ENCODE assay signal across 9 mouse cellular contexts in genomic region chr13:80963591-80963940, GRCm38 (mm10).
A peak's percentile ranks its signal among the peaks of the same experiment; 100 is the strongest.
DNase-seq lines count a peak whose midpoint lies in the region; ATAC-seq lines count a peak whose summit lies in the region.
"Had no signal": no experiment of that assay in that cellular context is flagged by ENCODE, and none has a peak within 500 bp of the region (broad histone marks: within the 10 kb centered on the region; RNA-seq: fewer than 3 reads in every experiment).

No protein-coding gene starts in this region.

- 65% methylated on average over 11 of the region's 11 CpGs for WGBS in intestine, embryonic 16.5 days
- 55% methylated on average over 11 of the region's 11 CpGs for WGBS in stomach, embryonic 16.5 days

- no peaks in the 10 kb centered on the region for H3K9me3 ChIP-seq in intestine, embryonic 16.5 days (ENCODE audit: control insufficient read depth, low read length)
- no peaks in the 10 kb centered on the region for H3K9me3 ChIP-seq in stomach, embryonic 16.5 days (replicated peaks; ENCODE audit: control insufficient read depth, low read length)

- ATAC-seq in intestine, embryonic 16.5 days = no peak
- ATAC-seq in stomach, embryonic 16.5 days (ENCODE audit: insufficient read depth, low FRiP score) = no peak

- no peaks in the 10 kb centered on the region for H3K36me3 ChIP-seq in intestine, embryonic 16.5 days (ENCODE audit: control insufficient read depth, insufficient read depth, low read length)
- H3K36me3 ChIP-seq in stomach, embryonic 16.5 days (ENCODE audit: control insufficient read depth, insufficient read depth, low read length) = no peaks in the 10 kb centered on the region

- H3K4me1 ChIP-seq in intestine, embryonic 16.5 days (ENCODE audit: control insufficient read depth, insufficient read depth, low read length) = peaks cover 4% of the 10 kb centered on the region; the same call in 1 of the 2 replicates
- peaks cover 5% of the 10 kb centered on the region; the same call in 1 of the 2 replicates for H3K4me1 ChIP-seq in stomach, embryonic 16.5 days (ENCODE audit: control insufficient read depth, insufficient read depth, low read length)

- H3K4me3 ChIP-seq in intestine, embryonic 16.5 days (ENCODE audit: low read length) = peak overlapping the region; percentile 47
- peak overlapping the region; percentile 48 for H3K4me3 ChIP-seq in stomach, embryonic 16.5 days (replicated peaks; ENCODE audit: low read length)

- H3K27ac ChIP-seq in intestine, embryonic 16.5 days (ENCODE audit: low read length) = peak overlapping the region; percentile 86
- H3K27ac ChIP-seq in stomach, embryonic 16.5 days (ENCODE audit: low read length) = peak overlapping the region; percentile 90

- intact Hi-C loops in gastrocnemius, postnatal 14 days (cut with DNase I; ENCODE audit: low total_unique reads) = no loop called here
- intact Hi-C loops in gastrocnemius, postnatal 36 days (cut with DNase I) = loop anchor here (2.0 to 5.0 kb wide), 2 partner anchors 19 to 81 kb away; partner anchors contain the start of gene Arrdc3

- 0 out of 2 replicates have a peak overlapping the region, but pooled peaks have one; percentile 61 for H3K9ac ChIP-seq in intestine, embryonic 16.5 days (ENCODE audit: low read depth, low read length)
- H3K9ac ChIP-seq in stomach, embryonic 16.5 days (ENCODE audit: low read length) = peak overlapping the region; percentile 69

- DNase-seq in gastrocnemius, postnatal 14 days = peak; percentile 14
- DNase-seq in gastrocnemius, postnatal 36 days = no peak
- DNase-seq in right cerebral cortex, postnatal 25 days = peak; percentile 28
- no peak for DNase-seq in right cerebral cortex, postnatal 36 days (ENCODE audit: low spot score in 2 of 2)
- DNase-seq in gastrocnemius, adult 18-20 months (ENCODE audit: low spot score) = no peak
- no peak for DNase-seq in adrenal gland, postnatal 4 days (ENCODE audit: low spot score in 2 of 2)

- H3K27me3 ChIP-seq in intestine, embryonic 16.5 days (replicated peaks; ENCODE audit: control insufficient read depth, insufficient read depth, low read length) = no peaks in the 10 kb centered on the region
- no peaks in the 10 kb centered on the region for H3K27me3 ChIP-seq in stomach, embryonic 16.5 days (ENCODE audit: control insufficient read depth, insufficient read depth, low read length)
- H3K27me3 ChIP-seq: megakaryocyte, embryonic 14.5 days had no signal

- H3K4me2 ChIP-seq in intestine, embryonic 16.5 days (ENCODE audit: low read depth, low read length) = peak overlapping the region; percentile 61
- H3K4me2 ChIP-seq in stomach, embryonic 16.5 days (ENCODE audit: low read depth, low read length) = peak overlapping the region; percentile 62

Comparison
In these comparisons a context has a peak if more than half of its experiments do, and no peak if none do; other contexts are left out.
1. DNase-seq: peak in gastrocnemius, postnatal 14 days (single experiment) and right cerebral cortex, postnatal 25 days (single experiment); none in gastrocnemius, postnatal 36 days (0 of 2), right cerebral cortex, postnatal 36 days (0 of 2), gastrocnemius, adult 18-20 months (single experiment) and adrenal gland, postnatal 4 days (0 of 2).